Mouse (Mus musculus) brain, embryonic 18.5 days (tissue): ENCODE data around the gene Eppin.

Experiments used
- DNase-seq: peaks from one replicate; pipeline ENCODE4 v3.0.0-alpha.2; 2012; ENCODE audit warnings: low read depth, low spot score

The Eppin gene

DNA sequence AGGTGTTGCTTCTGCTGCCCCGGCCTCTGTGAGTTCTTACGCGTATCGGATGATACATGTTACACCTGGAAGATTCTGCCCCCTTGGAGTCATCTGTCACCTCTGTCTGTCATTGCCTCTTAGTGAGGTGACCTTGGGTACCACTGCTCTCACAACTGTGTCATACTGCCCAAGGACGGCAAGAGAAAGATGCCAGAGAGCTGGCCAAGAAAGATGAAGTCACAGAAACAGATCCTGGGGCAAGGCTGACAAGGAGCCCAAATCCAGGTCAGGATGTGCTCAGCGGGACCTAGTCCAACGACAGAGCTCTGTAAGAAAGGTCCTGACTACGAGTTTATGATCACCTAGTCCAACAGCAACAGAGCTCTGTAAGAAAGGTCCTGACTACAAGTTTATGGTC lies 33.3 kb downstream of the Eppin start:
- no peak for DNase-seq

DNA sequence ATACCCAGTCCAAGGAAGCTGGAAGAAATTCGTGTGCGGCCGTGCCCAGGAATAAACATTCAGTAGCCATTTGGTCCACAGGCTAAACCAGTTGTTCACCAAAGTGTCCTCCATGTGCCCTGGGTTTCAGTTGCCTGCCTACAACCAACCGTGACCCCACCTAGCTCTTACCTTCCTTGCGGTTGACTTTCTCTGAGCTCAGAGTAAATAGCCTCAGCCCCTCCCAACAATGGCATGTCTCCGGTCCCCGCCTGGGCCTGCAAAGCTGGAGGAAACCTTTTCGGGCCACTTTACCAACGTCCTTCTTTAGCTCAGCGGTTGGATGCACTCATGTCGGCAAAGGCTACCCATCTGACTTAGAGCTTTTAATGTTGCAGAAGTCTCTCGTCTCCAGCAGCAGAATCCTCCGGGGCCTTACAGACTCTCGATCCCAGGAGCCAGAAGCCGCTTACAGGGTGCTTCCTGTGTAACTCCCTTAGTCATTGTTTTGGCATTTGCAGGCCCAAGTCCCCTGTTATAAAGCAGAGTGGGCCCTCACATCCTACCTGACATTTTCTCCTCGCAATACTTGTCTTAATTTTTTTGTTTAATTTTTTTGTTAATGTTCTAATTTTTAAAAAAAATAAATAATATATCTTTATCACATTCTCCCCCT lies 34.3 kb downstream of the Eppin start:
- no peak for DNase-seq

DNA sequence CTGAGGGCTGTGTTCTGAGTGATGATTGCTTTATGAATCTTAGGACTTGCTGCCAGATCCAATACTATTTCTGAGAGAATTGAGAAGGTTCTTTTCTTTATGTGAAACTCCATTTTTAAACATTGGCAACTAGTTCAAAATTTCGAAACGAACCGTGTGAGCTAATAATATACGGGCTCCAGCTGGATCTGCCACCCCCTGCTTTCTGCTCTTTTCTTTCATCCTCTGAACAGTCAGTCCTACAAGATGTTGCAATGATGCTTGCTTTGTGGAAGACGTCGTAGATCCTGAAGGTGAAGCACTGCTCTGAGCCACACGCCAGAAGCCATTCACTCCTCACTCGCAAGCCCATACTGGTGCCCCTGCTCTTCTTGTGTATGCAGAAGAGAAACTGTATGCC lies 35.0 kb downstream of the Eppin start:
- no peak for DNase-seq

DNA sequence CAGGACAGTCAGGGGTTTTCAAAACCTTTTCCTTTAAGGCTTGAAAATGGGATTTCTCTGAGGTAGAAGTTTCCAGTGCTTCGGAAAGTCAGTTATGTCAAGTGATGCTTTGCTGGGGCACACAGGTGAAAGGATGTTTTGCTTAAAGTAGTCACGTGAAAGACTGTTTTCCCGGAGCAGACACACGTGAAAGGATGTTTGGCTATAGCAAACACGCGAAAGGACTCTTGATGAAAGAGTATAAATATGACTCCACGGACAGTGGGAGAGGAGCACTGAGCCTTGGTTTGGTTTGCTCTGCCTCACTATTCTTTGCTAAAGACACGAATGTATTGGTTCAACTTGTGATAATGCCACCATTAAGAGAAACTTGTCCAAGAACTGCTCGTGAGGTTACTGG lies 41.9 kb downstream of the Eppin start:
- no peak for DNase-seq

DNA sequence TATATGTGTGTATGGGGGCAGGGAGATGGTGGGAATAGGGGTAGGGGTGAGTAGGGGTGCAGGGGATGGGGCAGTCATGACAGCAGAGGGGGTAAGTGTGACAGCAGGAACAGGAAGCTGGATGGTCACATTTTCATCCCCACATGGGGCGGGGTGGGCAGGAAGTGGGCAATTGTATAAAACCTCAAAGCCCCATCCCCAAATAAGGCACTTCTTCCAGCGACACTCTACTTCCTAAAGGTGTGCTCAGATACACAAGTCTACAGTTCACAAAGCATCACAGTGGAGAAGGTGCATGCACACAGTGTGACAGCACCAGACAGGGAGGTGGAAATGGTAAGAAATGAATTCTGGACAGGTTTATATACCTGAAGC lies 42.5 kb downstream of the Eppin start:
- DNase-seq = no peak

- DNase-seq = no peak
These were observed 43.2 kb downstream of the Eppin start for GRCm38 (mm10) chr2:164549963-164550894.

- no peak for DNase-seq
These were observed 44.1 kb downstream of the Eppin start for GRCm38 (mm10) chr2:164549338-164549737.

GRCm38 (mm10) chr2:164544454-164545097 lies 48.8 kb downstream of the Eppin start:
- no peak for DNase-seq

- no peak for DNase-seq
These were observed 49.6 kb downstream of the Eppin start for GRCm38 (mm10) chr2:164543745-164544144.

GRCm38 (mm10) chr2:164542598-164542997 lies 50.8 kb downstream of the Eppin start:
- DNase-seq = no peak

GRCm38 (mm10) chr2:164542132-164542531 lies 51.3 kb downstream of the Eppin start:
- DNase-seq = no peak

DNA sequence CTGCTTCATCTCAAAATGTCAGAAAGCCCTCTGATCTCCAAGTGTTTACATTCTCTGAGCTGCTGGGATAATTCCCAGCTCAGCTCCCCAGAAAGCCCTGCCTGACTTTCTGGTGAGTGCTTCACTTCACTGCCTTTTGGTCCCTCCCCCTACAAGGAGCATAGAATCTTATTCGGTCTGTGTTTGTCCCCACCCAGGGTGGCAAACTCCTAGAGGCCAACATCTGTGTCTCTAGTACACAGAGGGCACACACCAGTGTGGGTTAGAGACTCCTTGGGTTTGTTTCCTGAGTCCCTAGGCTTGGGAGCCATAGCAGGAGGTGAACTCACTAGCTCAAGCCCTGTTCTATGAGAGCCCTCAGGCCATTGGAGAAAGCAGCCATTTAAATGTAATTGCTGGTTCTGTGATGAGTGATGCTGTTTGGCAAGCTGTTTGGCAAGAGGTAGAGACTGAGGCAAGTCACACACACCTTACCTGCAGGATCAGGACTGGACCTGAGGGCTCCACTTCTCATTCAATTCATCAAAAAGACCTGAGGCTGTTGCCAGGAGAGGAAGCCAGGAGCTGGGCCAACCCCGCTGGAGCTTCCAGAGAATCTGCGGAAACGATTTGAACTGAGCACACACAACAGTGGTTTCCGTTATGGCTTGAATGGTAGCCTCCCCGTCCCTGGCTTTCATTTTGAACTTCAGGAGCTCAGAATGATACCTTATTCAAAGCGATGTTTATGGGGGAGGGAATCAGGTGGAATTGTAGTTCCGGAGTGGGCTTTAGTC lies 52.6 kb downstream of the Eppin start:
- no peak for DNase-seq
